Mouse (Mus musculus) lung, adult 10 weeks (tissue): ENCODE data around the gene Olfr1098. TPM values are rescaled to one million over a fixed set of nuclear protein-coding genes. Genes with fewer than 3 reads are reported as not detected.

ENCODE experiments used
- polyA plus RNA-seq: library from polyadenylated mRNA; stranded (reverse); fragments of 350-450 nt; fragmentation: Illumina TruSeq; extraction: RNeasy Lipid Tissue Mini Kit (QIAGEN cat#74804); gene quantifications from one replicate; pipeline ENCODE4 v1.2.3, GENCODE M21; 2014; ENCODE audit warnings: low read depth, low replicate concordance; ENCODE audit not compliant: insufficient read depth

Gene Olfr1098
- polyA plus RNA-seq = not detected

GRCm38 (mm10) chr2:86924445-86924844 is at the start of gene Olfr1098:
Gene Olfr1098, minus strand, starts transcription at chr2:86924545.

GRCm38 (mm10) chr2:86960593-86960992 is 36.2 kb upstream of the Olfr1098 start, which contains the start of gene Olfr1099:
Gene Olfr1099, minus strand, starts transcription at chr2:86960693.

GRCm38 (mm10) chr2:86892116-86892515 is 32.2 kb downstream of the Olfr1098 start, which contains the start of gene Olfr1097:
Gene Olfr1097, minus strand, starts transcription at chr2:86892216.

GRCm38 (mm10) chr2:86874702-86875101 is 49.6 kb downstream of the Olfr1098 start, which contains the start of gene Gm13723:
Gene Gm13723, minus strand, starts transcription at chr2:86874802.

Other genes starting within 250 kb of the Olfr1098 start
- gene Olfr1086, start 244.5 kb downstream of the Olfr1098 start, polyA plus RNA-seq = not detected
- gene Olfr1087, start 226.2 kb downstream of the Olfr1098 start, polyA plus RNA-seq = not detected
- gene Olfr1089, start 190.8 kb downstream of the Olfr1098 start, polyA plus RNA-seq = not detected
- not detected for gene Olfr1090, start 165.6 kb downstream of the Olfr1098 start, polyA plus RNA-seq
- gene Olfr1093, start 142.1 kb downstream of the Olfr1098 start, polyA plus RNA-seq = not detected
- gene Olfr141, start 114.5 kb downstream of the Olfr1098 start, polyA plus RNA-seq = not detected
- not detected for gene Olfr1094, start 99.9 kb downstream of the Olfr1098 start, polyA plus RNA-seq
- not detected for gene Olfr1095, start 72.8 kb downstream of the Olfr1098 start, polyA plus RNA-seq
- not detected for gene Gm13723, start 49.7 kb downstream of the Olfr1098 start, polyA plus RNA-seq
- gene Olfr1097, start 32.3 kb downstream of the Olfr1098 start, polyA plus RNA-seq = not detected
- gene Olfr1099, start 36.1 kb upstream of the Olfr1098 start, polyA plus RNA-seq = not detected
- gene Olfr1100, start 55.4 kb upstream of the Olfr1098 start, polyA plus RNA-seq = not detected
- not detected for gene Olfr1101, start 66.7 kb upstream of the Olfr1098 start, polyA plus RNA-seq
- not detected for gene Olfr1102, start 73.9 kb upstream of the Olfr1098 start, polyA plus RNA-seq
- gene Olfr1104, start 102.5 kb upstream of the Olfr1098 start, polyA plus RNA-seq = not detected
- not detected for gene Olfr1105, start 112.0 kb upstream of the Olfr1098 start, polyA plus RNA-seq
- gene Olfr1106, start 127.7 kb upstream of the Olfr1098 start, polyA plus RNA-seq = not detected
- not detected for gene Olfr1107, start 151.3 kb upstream of the Olfr1098 start, polyA plus RNA-seq
- not detected for gene Olfr1109, start 171.5 kb upstream of the Olfr1098 start, polyA plus RNA-seq
- gene Olfr259, start 190.0 kb upstream of the Olfr1098 start, polyA plus RNA-seq = not detected
- not detected for gene Olfr1110, start 215.8 kb upstream of the Olfr1098 start, polyA plus RNA-seq
- not detected for gene Olfr1111, start 228.1 kb upstream of the Olfr1098 start, polyA plus RNA-seq